Mouse (Mus musculus) kidney, adult 18-20 months (tissue): ENCODE measurements around the gene Tm9sf1.

Source experiments
- DNase-seq: peaks from one replicate; pipeline ENCODE4 v3.0.0; 2021

The Tm9sf1 gene

DNA sequence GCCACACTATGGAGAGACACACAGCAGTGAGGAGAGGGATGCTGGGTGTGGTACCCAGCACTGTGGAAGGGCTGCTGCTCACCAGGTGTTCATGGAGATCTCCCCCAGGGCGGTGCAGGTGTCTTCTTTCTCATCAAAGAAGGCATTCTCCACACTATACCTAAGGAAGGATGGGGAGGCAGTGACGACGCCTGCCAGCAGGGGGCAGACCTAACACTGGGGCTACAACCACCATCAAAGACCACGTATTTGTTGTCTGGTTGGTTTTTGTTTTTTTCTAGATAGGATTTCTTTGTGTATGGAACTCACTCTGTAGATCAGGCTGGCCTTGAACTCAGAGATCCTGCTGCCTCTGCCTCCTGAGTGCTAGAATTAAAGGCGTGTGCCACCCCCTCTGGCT lies 14.3 kb downstream of the Tm9sf1 start:
- DNase-seq, result peak; percentile 71

DNA sequence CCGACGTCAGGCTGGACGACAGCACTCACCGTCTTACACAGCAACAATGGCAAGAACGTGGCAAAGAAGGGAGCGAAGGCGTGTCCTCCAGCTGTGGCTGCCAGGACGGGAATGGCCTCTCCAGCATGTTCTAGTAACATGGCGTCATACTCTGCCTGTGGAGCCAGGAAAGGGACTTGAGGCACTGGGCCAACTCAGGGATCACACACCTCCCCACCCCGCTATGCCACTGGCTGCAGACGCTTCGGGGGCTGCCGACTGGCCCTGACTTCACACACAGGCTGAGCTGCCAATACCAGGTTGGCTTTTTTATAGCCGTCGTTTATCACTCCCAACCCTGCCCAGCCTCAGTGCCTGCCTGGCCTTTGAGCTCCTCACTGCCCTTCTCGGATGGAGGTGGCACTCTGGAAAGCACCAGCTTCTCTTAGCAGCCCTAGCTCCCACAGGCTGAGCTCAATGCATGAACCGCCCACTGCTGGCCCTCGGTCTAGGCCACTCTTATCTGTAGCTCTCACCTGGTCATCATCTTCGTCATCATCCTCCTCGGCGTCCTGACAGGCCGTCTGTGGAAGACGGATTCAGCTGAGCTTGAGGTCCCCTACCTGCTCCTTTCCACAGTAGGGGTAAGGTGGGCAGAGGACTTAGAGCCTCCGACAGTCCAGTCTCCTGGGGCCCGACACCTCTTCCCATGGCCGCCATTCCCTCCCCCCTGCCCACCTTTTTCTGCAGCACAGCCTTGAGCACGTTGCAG lies 15.4 kb downstream of the Tm9sf1 start:
- DNase-seq, result no peak

DNA sequence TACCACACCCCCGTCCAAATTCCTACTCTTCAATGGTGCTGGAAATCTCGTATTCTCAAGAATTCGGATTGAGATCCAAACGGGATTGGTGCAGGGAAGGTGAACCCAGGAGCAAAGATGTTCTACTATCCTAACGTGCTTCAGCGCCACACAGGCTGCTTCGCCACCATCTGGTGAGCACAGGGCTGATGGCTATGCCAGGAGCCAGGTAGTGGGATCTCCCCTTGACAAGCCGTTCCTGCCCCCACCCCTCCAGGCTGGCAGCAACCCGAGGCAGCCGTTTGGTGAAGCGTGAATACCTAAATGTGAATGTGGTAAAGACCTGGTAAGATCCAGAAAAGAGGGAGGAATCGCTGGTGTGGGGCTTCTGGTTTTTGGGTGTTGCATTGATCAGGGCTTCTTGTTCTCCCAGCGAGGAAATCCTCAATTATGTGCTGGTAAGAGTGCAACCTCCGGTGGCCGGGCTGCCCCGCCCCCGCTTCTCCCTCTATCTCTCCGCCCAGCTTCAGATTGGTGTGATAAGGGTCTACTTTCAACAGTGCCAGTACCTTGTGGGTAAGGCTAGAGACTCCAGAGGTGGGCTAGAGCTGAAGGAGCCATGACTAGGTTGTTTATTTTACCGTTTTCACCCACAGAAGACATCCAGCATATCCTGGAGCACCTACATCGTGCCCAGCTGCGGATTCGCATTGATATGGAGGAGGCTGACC lies 25.0 kb downstream of the Tm9sf1 start:
- DNase-seq, result no peak

DNA sequence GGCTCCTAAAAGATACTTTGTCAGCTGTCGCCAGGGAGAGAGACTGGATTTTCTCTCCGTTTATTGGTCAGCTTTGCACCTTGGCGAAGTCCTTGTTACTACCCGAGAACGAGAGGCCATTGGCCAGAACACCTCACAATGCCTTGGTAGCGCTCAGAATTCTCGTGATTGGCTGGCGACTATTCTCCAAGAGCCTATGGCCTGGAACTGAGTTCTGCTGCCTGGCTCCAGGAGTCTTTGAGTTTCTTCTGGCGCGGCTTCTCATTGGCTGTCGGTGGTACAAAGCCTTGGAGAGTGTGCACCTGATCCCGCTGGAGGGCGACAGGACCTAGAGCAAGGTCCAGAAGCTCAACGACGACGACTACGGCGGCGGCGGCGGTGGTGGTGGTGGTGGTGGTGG lies 25.8 kb downstream of the Tm9sf1 start, which contains the start of gene Rec8:
Rec8 (plus strand) TSS at position 216 of the 400 bp plus-strand sequence.
- DNase-seq, result peak; percentile 22

DNA sequence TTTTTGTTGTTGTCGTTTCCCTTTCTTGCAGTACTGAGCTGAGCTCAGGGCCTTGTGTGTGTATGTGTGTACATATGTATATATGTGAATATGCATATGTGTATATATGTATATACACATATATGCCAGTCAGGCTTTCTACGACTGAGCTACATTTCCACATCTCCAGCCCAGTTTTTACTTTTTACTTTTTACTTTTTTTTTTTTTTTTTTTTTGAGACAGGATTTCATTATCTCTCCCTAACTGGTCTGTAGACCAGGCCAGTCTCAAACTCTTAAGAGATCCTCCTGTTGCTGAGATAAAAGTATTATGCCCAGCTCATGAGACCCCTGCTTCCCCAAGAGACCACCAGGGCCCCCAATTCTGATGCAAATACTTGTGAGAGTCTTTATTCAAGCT lies 26.8 kb downstream of the Tm9sf1 start:
- no peak for DNase-seq

DNA sequence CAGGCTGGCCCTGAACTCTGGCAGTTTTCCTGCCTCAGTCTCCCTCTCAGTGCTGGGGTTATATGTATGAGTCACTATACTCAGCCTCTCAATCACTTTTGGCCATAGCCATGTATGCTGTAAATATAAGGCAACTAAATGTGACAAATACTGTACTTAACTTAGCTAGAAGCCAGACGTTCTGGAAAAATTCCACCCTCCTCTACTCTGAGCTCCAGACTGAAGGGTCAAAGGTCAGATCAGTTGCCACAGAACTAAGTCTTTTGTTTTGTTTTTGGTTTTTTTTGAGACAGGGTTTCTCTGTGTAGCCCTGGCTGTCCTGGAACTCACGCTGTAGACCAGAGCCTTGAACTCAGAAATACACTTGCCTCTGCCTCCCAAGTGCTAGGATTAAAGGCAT lies 27.7 kb downstream of the Tm9sf1 start:
- DNase-seq, result no peak

DNA sequence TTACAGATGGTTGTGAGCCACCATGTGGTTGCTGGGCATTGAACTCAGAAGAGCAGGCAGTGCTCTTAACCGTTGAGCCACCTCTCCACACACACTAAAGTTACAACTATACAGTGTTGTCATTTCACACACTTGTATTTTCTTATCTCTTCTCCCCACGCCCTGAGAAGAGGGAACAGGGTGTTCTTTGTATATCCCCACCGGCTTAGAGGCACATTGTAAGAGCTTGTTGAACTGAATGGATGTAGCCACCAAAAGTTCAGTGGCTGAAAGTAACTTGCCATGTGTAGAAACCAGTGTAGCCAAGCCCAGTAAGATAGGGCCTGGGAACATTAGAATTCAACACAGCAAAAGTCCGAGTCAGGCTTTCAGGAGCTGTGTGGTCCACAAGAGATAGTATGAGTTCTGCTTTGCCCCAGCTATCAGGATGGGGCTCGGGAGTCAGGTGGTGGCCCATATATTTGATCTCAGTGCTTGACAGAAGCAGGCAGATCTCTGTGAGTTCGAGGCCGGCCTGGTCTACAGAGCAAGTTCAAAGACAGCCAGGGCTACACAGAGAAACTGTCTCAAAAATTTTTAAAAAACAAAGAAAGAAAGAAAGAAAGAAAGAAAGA lies 28.9 kb downstream of the Tm9sf1 start:
- no peak for DNase-seq

DNA sequence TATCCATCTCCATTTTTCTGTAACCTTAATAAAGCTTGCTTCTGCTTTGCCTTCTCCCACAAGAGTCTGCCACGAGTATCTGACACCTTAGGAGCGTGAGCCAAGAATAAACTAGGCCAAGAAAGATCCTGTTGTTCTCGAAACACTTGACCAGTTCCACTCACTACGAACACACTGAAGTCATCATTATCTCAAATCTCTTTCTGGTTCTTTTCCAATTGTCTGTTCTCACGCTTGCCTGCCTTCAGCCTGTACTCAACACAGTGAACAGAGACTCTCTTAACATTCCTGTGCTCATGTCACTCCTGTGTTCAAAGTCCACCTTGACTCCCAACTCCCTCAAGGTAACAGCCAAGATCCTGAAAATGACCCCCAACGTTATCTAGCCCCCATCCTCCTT lies 30.3 kb downstream of the Tm9sf1 start:
- DNase-seq, result no peak

DNA sequence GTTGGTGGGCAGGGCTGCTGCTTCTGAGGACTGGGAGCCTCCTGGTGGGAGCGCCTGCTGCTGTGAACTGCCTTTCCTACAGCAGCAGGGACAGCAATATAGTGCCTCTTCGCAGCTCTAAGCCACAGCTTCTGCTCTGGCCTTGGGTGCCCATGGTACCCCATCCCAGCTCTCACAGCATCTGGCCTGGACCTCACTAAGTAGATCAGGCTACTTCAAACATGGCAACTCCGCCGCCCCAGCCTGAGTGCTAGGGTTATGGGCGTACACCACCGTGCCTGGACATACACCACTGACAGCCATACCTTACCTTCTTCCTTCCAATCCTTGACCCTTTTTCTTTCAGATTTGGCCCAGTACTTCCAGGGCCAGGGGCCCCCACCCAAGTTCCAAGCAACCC lies 35.3 kb downstream of the Tm9sf1 start:
- no peak for DNase-seq

DNA sequence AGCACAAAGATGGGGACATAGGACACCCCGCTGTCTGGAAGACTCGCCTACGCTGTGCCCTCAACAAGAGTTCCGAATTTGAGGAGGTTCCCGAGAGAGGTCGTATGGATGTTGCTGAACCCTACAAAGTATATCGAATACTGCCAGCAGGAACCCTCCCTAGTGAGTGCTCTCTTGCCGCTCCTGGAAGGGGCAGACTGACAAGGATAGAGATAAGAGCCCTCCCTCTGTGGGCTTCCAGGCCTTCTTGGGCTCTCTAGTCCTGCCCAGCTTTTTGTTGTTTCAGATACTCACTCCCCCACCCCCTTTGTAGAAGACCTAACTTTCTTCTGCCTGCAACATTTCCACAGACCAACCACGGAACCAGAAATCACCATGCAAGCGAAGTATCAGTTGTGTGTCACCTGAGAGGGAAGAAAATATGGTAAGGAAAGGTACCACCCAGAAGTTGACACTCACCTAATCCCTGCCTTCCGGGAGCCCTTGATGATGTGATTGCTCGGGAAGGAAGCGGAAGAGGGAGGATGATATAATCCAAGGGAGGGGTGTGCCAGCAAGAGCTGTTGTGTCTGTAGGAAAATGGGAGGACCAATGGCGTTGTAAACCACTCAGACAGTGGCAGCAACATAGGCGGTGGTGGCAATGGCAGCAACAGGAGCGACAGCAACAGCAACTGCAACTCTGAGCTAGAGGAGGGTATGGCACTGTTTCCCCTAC lies 37.7 kb downstream of the Tm9sf1 start:
- no peak for DNase-seq

DNA sequence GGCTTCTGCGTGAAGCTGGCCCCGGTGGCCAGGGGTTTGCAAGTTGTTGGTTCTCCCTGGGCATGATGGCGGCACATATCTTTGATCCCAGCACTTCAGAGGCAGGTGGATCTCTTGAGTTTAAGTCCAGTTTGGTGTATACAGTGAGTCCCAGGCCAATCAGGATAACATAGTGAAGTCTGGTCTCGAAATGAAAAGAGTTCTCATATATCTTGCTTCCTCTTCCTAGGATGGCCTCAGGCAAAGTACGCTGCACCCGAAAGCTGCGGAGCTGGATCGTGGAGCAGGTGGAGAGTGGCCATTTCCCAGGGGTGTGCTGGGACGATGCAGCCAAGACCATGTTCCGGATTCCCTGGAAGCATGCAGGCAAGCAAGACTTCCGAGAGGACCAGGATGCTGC lies 38.8 kb downstream of the Tm9sf1 start:
- no peak for DNase-seq

DNA sequence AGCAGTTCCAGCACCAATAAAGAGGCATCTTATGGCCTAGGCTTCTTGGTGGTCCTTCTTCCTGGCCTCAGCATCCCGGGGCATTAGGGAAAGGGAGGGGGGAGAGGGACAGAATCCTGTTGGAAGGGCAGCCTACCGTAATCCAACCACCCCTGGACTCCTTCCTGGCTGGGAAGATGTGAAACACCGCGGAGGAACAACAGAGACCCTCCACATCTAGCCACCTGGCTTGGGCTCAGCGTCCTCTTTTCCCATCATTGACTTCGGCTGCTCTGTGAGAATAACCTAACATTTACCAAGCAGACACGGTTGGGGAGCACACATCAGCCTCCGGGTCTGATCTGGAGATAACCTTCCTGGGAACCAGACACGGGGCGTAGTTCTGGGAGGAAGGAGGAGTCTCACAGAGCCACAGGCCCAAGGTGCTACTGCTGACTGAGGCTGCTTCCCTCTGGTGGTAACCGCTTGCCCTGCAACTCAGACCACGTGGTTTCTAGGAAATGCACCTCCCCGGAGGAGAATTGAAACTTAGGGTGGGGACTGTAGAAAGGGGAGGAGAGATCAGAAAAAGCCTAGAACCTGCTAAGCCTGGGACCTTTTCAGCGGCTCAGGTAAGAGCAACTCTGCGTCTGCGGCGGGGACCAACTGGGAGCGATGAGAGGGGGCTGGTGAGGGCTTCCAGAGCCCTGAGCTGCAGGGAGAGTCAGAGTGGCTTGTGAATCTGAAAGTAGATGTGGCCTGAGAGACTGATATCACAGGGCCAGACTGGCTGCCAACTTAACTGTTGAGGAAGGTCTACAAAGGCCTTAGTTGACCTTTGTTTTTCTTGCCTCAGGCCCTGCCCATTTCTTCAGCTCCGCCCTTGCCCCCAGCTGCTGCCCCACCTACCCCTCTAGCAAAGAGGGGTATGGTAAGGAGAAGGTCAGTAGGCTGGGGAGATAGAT lies 39.7 kb downstream of the Tm9sf1 start:
- peak; percentile 95 for DNase-seq

DNA sequence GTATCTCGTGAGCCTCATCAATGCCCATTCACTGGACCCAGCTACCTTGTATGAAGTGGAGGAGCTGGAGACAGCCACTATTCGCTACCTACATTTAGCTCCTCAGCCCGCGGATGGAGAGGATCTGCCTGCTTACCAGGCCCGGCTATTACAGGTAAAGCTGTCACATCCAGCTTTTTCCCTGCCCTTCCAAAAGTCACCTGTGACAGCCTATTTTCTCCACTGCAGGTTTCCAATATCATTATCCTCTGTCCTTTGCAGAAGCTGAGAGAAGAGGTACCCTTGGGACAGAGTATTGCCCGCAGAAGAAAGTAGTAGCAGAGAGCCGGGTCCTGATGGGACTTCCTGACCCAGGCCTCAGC lies 40.4 kb downstream of the Tm9sf1 start, which contains the start of gene Irf9:
Irf9 (plus strand) TSS at position 301 of the 362 bp plus-strand sequence.
- DNase-seq, result no peak

DNA sequence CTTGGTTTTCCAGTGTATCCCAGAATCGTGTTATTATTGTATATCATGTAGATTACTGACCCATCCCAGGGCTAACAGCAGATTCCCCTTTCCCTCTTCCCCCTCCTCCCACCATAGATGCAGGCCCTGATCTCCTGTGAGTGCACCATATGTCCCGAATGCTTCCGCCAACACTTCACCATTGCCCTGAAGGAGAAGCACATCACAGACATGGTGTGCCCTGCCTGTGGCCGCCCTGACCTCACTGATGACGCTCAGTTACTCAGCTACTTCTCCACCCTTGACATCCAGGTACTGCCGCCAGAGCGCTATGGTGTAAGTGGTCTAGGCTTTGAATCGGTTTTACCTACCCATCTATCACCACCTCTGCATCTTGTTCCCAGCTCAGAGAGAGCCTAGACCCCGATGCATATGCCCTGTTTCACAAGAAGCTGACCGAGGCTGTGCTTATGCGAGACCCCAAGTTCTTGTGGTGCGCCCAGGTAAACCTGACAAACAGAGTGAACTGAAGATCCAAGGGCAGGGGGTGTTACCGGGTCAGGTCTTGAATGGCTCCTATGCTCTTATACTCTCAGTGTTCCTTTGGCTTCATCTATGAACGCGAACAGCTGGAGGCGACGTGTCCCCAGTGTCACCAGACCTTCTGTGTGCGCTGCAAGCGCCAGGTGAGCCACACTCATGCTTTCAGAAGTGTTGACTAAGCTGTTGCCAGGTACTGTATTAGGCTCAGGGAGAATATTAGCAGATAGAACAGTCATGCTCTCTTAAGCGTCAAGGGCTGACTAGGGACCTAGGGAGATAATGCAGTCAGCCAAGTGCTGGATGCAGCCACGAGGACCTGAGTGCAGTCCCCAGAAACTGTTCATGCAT lies 44.9 kb downstream of the Tm9sf1 start:
- DNase-seq, result no peak

DNA sequence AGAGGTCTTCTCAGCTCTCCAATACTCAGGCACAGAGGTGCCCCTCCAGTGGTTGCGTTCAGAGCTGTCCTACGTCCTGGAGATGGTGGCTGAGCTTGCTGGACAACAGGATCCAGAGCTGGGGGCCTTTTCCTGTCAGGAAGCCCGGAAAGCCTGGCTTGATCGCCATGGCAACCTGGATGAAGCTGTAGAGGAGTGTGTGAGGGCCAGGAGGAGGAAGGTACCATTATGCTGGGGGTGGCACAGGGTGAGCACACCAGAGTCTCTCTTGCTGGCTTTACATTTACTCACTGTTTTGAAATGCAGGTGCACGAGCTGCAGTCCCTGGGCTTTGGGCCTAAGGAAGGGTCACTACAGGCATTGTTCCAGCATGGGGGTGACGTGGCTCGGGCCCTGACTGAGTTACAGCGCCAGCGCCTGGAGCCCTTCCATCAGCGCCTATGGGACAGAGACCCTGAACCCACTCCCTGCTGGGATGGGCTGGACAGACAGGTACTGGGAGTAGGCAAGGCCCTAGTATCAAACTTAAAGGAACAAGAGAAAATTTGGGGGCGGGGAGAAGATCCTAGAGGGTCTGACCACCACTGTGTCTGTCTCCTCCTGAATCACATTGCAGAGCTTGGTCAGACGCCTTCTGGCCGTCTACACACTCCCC lies 47.4 kb downstream of the Tm9sf1 start:
- DNase-seq, result no peak

DNA sequence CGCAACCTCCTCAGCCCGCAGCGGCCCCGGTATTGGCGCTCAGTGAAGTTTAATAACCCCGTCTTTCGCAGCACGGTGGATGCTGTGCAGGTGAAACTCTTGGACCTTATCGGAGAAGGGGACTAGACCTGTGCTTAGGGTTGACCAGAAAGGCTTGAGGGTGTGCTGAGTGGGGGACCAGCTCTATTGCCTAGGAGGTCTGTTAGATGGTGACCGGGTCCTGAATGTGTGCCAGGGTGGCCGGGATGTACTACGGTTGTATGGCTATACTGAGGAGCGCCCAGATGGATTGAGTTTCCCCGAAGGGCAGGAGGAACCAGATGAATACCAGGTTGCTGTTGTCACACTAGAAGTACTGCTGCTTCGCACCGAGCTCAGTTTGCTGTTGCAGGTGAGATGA lies 51.4 kb downstream of the Tm9sf1 start:
- DNase-seq, result no peak

DNA sequence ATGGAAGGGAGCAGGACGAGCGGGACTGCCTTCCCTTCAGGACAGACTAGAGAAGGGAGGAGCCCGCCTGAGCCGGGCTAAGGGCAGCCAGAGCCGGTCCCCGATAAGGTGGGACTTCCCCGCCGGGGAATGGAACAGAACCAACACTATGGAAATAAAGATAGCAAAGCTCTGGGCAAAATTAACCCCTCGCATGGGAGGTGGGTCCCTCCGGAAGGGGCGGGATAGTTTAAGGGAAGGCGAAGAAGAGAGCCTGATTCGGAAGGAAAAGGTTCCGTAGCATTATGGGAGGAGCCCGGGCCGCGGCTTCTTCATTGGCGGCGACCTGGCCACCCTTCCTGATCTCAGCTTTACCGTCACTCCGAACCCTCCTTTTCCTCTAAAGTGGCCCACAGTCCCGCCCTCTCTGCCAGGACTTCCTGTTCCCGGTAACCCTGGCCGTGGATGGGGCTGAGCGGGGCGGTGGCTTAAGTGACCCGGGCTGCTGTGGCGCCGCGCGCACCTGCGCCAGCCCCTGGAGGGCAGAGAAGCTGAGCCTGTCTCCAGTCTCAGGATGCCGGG lies 52.2 kb downstream of the Tm9sf1 start, which contains the start of gene Rnf31:
Rnf31 (plus strand) TSS at position 378 of the 561 bp plus-strand sequence.
- DNase-seq, result peak; percentile 95

DNA sequence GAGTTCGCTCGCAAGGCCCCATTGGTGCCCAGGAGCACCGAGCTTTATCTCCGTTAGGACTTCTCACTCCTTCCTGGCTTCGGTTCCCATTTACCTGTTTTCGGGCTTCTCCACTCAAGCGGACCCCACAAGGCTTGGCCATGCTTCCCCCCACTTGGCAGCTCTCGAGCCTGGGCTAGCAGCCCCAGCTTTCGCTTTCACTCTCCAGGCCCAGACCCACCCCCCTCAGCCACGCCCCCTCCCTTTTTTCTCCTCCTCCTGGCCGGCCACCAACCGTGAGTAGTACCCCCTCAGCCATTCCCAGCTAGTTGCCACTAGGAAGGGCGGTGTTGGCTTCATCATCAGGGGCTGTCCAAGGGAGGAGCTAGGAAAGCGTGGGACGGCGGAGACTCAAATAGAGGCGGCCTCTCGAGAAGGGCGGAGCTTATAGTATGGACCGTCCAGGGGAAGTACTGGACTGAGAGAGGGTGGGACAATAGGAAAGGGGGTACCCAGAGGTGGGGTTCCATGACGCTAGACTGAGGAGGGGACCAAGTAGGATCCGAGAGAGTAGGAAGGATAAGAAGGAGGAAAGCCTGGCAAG lies 52.8 kb downstream of the Tm9sf1 start, which contains the start of gene Psme2:
Psme2 (minus strand) TSS at position 366 of the 583 bp plus-strand sequence.
- DNase-seq, result peak; percentile 93

DNA sequence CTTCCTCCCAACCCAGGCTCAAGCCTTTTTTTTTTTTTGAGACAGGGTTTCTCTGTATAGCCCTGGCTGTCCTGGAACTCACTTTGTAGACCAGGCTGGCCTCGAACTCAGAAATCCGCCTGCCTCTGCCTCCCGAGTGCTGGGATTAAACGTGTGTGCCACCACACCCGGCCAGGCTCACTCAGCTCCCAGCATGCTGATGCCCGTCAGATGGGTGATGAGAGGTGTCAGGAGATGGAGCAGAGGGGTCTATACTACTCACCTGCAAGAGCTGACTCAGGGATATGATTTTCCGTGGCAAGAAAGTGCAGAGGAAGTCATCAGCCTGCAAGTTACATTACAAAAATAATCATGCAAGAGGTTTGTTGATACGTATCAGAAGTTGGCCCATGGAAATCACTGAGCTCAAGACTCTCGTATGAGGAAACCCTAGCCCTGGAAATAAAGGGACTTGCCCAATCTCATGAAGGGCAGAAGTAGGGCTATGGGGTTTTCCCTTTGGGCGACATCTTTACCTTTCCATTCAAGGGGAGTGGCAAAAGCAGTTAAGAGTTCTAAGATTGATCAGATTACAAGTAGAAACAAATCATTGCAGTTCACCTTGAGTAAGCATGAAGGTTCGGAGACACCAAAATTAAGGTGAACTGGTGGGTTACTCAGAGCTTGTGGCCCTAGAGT lies 53.7 kb downstream of the Tm9sf1 start:
- DNase-seq, result no peak
